Mouse (Mus musculus): ENCODE measurements at regions not wholly inside any gene's neighbourhood (a gene's known extent, or its start where the extent isn't known, plus 50 kb on each side); places are given as distances from the start of the nearest gene placed in this dataset.

- Histone ChIP-seq H3K4me1 (ENCODE audit: control insufficient read depth, insufficient read depth, low read length) (no peaks in the 10 kb centered on the region), H3K36me3 (ENCODE audit: control insufficient read depth, insufficient read depth, low read length) (no peaks in the 10 kb centered on the region), H3K4me3 (ENCODE audit: control insufficient read depth, low read depth, low read length) (no peak overlapping the region), H3K27me3 (ENCODE audit: control insufficient read depth, insufficient read depth, low read length) (no peaks in the 10 kb centered on the region), H3K27ac (ENCODE audit: control insufficient read depth, insufficient read depth, low read depth, low read length) (no peak overlapping the region)
- no peak for TF ChIP-seq CTCF (IDR thresholded peaks at IDR 0.05; ENCODE audit: control insufficient read depth, insufficient read depth, insufficient replicate concordance, low read depth, low read length)
Observed at GRCm38 (mm10) chr16:76669795-76670194, 296.2 kb upstream of the Nrip1 start.

GRCm38 (mm10) chr16:76667046-76667445 lies 293.4 kb upstream of the Nrip1 start:
- no peaks in the 10 kb centered on the region for H3K27me3 ChIP-seq (ENCODE audit: control insufficient read depth, insufficient read depth, low read length)
- no peaks in the 10 kb centered on the region for H3K4me1 ChIP-seq (ENCODE audit: control insufficient read depth, insufficient read depth, low read length)
- H3K36me3 ChIP-seq (ENCODE audit: control insufficient read depth, insufficient read depth, low read length), result no peaks in the 10 kb centered on the region
- H3K4me3 ChIP-seq (ENCODE audit: control insufficient read depth, low read depth, low read length), result no peak overlapping the region
- H3K27ac ChIP-seq (ENCODE audit: control insufficient read depth, insufficient read depth, low read depth, low read length), result no peak overlapping the region
- TF ChIP-seq POLR2A (IDR thresholded peaks at IDR 0.05; ENCODE audit: control insufficient read depth, low read depth, low read length), result no peak
- no peak for TF ChIP-seq CTCF (IDR thresholded peaks at IDR 0.05; ENCODE audit: control insufficient read depth, insufficient read depth, insufficient replicate concordance, low read depth, low read length)

GRCm38 (mm10) chr16:76655106-76655505 lies 281.5 kb upstream of the Nrip1 start:
- Histone ChIP-seq H3K27ac (ENCODE audit: control insufficient read depth, insufficient read depth, low read depth, low read length) (no peak overlapping the region), H3K4me3 (ENCODE audit: control insufficient read depth, low read depth, low read length) (no peak overlapping the region), H3K27me3 (ENCODE audit: control insufficient read depth, insufficient read depth, low read length) (no peaks in the 10 kb centered on the region), H3K4me1 (ENCODE audit: control insufficient read depth, insufficient read depth, low read length) (peaks cover 6% of the 10 kb centered on the region), H3K36me3 (ENCODE audit: control insufficient read depth, insufficient read depth, low read length) (no peaks in the 10 kb centered on the region)
- TF ChIP-seq POLR2A (IDR thresholded peaks at IDR 0.05; ENCODE audit: control insufficient read depth, low read depth, low read length) (no peak), CTCF (IDR thresholded peaks at IDR 0.05; ENCODE audit: control insufficient read depth, insufficient read depth, insufficient replicate concordance, low read depth, low read length) (no peak)

- H3K27me3 ChIP-seq (ENCODE audit: control insufficient read depth, insufficient read depth, low read length), result no peaks in the 10 kb centered on the region
- no peak overlapping the region for H3K27ac ChIP-seq (ENCODE audit: control insufficient read depth, insufficient read depth, low read depth, low read length)
- H3K4me3 ChIP-seq (ENCODE audit: control insufficient read depth, low read depth, low read length), result no peak overlapping the region
- no peaks in the 10 kb centered on the region for H3K4me1 ChIP-seq (ENCODE audit: control insufficient read depth, insufficient read depth, low read length)
- no peak for TF ChIP-seq CTCF (IDR thresholded peaks at IDR 0.05; ENCODE audit: control insufficient read depth, insufficient read depth, insufficient replicate concordance, low read depth, low read length)
- no peak for TF ChIP-seq POLR2A (IDR thresholded peaks at IDR 0.05; ENCODE audit: control insufficient read depth, low read depth, low read length)
- H3K36me3 ChIP-seq (ENCODE audit: control insufficient read depth, insufficient read depth, low read length), result no peaks in the 10 kb centered on the region
Observed at GRCm38 (mm10) chr16:76644281-76644680, 270.7 kb upstream of the Nrip1 start.

GRCm38 (mm10) chr16:76643801-76644200 lies 270.2 kb upstream of the Nrip1 start:
- no peaks in the 10 kb centered on the region for H3K4me1 ChIP-seq (ENCODE audit: control insufficient read depth, insufficient read depth, low read length)
- H3K4me3 ChIP-seq (ENCODE audit: control insufficient read depth, low read depth, low read length), result no peak overlapping the region

GRCm38 (mm10) chr16:76635169-76635568 lies 261.5 kb upstream of the Nrip1 start:
- Histone ChIP-seq H3K4me3 (ENCODE audit: control insufficient read depth, low read depth, low read length) (no peak overlapping the region), H3K36me3 (ENCODE audit: control insufficient read depth, insufficient read depth, low read length) (no peaks in the 10 kb centered on the region), H3K27me3 (ENCODE audit: control insufficient read depth, insufficient read depth, low read length) (no peaks in the 10 kb centered on the region), H3K27ac (ENCODE audit: control insufficient read depth, insufficient read depth, low read depth, low read length) (no peak overlapping the region), H3K4me1 (ENCODE audit: control insufficient read depth, insufficient read depth, low read length) (no peaks in the 10 kb centered on the region)
- no peak for TF ChIP-seq POLR2A (IDR thresholded peaks at IDR 0.05; ENCODE audit: control insufficient read depth, low read depth, low read length)
- TF ChIP-seq CTCF (IDR thresholded peaks at IDR 0.05; ENCODE audit: control insufficient read depth, insufficient read depth, insufficient replicate concordance, low read depth, low read length), result no peak

More at GRCm38 (mm10) chr16:76643801-76644200, 270.2 kb upstream of the Nrip1 start:
- no peaks in the 10 kb centered on the region for H3K36me3 ChIP-seq (ENCODE audit: control insufficient read depth, insufficient read depth, low read length)
- no peak overlapping the region for H3K27ac ChIP-seq (ENCODE audit: control insufficient read depth, insufficient read depth, low read depth, low read length)
- H3K27me3 ChIP-seq (ENCODE audit: control insufficient read depth, insufficient read depth, low read length), result no peaks in the 10 kb centered on the region
- TF ChIP-seq POLR2A (IDR thresholded peaks at IDR 0.05; ENCODE audit: control insufficient read depth, low read depth, low read length), result no peak
- TF ChIP-seq CTCF (IDR thresholded peaks at IDR 0.05; ENCODE audit: control insufficient read depth, insufficient read depth, insufficient replicate concordance, low read depth, low read length), result no peak

GRCm38 (mm10) chr16:76634196-76634698 lies 260.6 kb upstream of the Nrip1 start:
- H3K27ac ChIP-seq (ENCODE audit: control insufficient read depth, insufficient read depth, low read depth, low read length), result no peak overlapping the region
- no peaks in the 10 kb centered on the region for H3K27me3 ChIP-seq (ENCODE audit: control insufficient read depth, insufficient read depth, low read length)
- H3K4me1 ChIP-seq (ENCODE audit: control insufficient read depth, insufficient read depth, low read length), result no peaks in the 10 kb centered on the region
- no peak overlapping the region for H3K4me3 ChIP-seq (ENCODE audit: control insufficient read depth, low read depth, low read length)
- no peaks in the 10 kb centered on the region for H3K36me3 ChIP-seq (ENCODE audit: control insufficient read depth, insufficient read depth, low read length)
- TF ChIP-seq POLR2A (IDR thresholded peaks at IDR 0.05; ENCODE audit: control insufficient read depth, low read depth, low read length) (no peak), CTCF (IDR thresholded peaks at IDR 0.05; ENCODE audit: control insufficient read depth, insufficient read depth, insufficient replicate concordance, low read depth, low read length) (no peak)

- Histone ChIP-seq H3K36me3 (ENCODE audit: control insufficient read depth, insufficient read depth, low read length) (no peaks in the 10 kb centered on the region), H3K27me3 (ENCODE audit: control insufficient read depth, insufficient read depth, low read length) (no peaks in the 10 kb centered on the region), H3K4me3 (ENCODE audit: control insufficient read depth, low read depth, low read length) (no peak overlapping the region), H3K4me1 (ENCODE audit: control insufficient read depth, insufficient read depth, low read length) (no peaks in the 10 kb centered on the region), H3K27ac (ENCODE audit: control insufficient read depth, insufficient read depth, low read depth, low read length) (no peak overlapping the region)
- TF ChIP-seq CTCF (IDR thresholded peaks at IDR 0.05; ENCODE audit: control insufficient read depth, insufficient read depth, insufficient replicate concordance, low read depth, low read length) (no peak), POLR2A (IDR thresholded peaks at IDR 0.05; ENCODE audit: control insufficient read depth, low read depth, low read length) (no peak)
Observed at GRCm38 (mm10) chr16:76626142-76626541, 252.5 kb upstream of the Nrip1 start.
